Comparison of ENCODE assay signal across 8 mouse cellular contexts in genomic region chr6:89644271-89645075, GRCm38 (mm10). TPM values are rescaled to one million over a fixed set of nuclear protein-coding genes. Genes with fewer than 3 reads are reported as not detected.
DNase-seq lines count a peak whose midpoint lies in the region; ATAC-seq lines count a peak whose summit lies in the region.

No protein-coding gene starts in this region.

- under 1% methylated on average over 41 of the region's 41 CpGs for WGBS in lung, embryonic 16.5 days

- peaks cover 2% of the 10 kb centered on the region; the same call in 1 of the 2 replicates for H3K4me1 ChIP-seq in lung, embryonic 16.5 days (replicated peaks; ENCODE audit: control insufficient read depth, insufficient read depth, low read length)

- peak overlapping the region; percentile 95 for H3K4me2 ChIP-seq in lung, embryonic 16.5 days (ENCODE audit: low read depth, low read length)

- H3K9ac ChIP-seq in lung, embryonic 16.5 days (ENCODE audit: low read length), result peak overlapping the region; percentile 68

- H3K4me3 ChIP-seq in lung, embryonic 16.5 days (ENCODE audit: low read length), result peak overlapping the region; percentile 64

- ATAC-seq in hematopoietic stem cell, adult 5-6 weeks (replicated peaks in 1 of 2; ENCODE audit: insufficient read depth in 1 of 2, low FRiP score in 2 of 2, low TSS enrichment in 1 of 2, low read depth in 1 of 2, poor library complexity in 2 of 2, severe bottlenecking in 2 of 2), result peak; percentile 76 to 82
- ATAC-seq in lung, embryonic 16.5 days (ENCODE audit: low read depth), result peak; percentile 97

- peak overlapping the region; percentile 95 for H3K27ac ChIP-seq in lung, embryonic 16.5 days (ENCODE audit: low read length)

- no peaks in the 10 kb centered on the region for H3K27me3 ChIP-seq in lung, embryonic 16.5 days (ENCODE audit: control insufficient read depth, insufficient read depth, low read depth, low read length)

- H3K9me3 ChIP-seq in lung, embryonic 16.5 days (ENCODE audit: control insufficient read depth, low read length), result no peaks in the 10 kb centered on the region

- H3K36me3 ChIP-seq in lung, embryonic 16.5 days (ENCODE audit: control insufficient read depth, insufficient read depth, low read length), result no peaks in the 10 kb centered on the region

- DNase-seq in MEL-GATA-1-ER (ENCODE audit: extremely low read depth, low read depth), result peak; percentile 88
- peak; percentile 69 for DNase-seq in cerebellum, adult 8-10 months
- peak; percentile 91 for DNase-seq in forelimb bud, embryonic 11.5 days (ENCODE audit: low read depth, low spot score)
- peak; percentile 47 for DNase-seq in layer of hippocampus, adult 9-10 months (ENCODE audit: low spot score)
- DNase-seq in ovary, postnatal 10 days (ENCODE audit: low spot score), result peak; percentile 64
- peak; percentile 90 for DNase-seq in thymus, postnatal 14 days

RNA-seq across cellular contexts. Expression of gene Txnrd3, which starts 0.7 kb away (rescaled TPM):
- total RNA-seq in hematopoietic stem cell, adult 5-6 weeks (2017), result 16.1 and 26.5 TPM in 2 replicates
- 10.4 and 11.8 TPM in 2 replicates for polyA plus RNA-seq in lung, embryonic 16.5 days (2015; fragmentation: Nextera tagmentation; extraction: Ambion mirVana)

RNA-seq across cellular contexts. Expression of gene Chchd6, which starts 49.0 kb away (rescaled TPM):
- total RNA-seq in hematopoietic stem cell, adult 5-6 weeks (2017), result 10.4 and 19.8 TPM in 2 replicates
- 54.4 and 55.9 TPM in 2 replicates for polyA plus RNA-seq in lung, embryonic 16.5 days (2015; fragmentation: Nextera tagmentation; extraction: Ambion mirVana)

Comparison
In these comparisons a context has a peak if more than half of its experiments do, and no peak if none do; other contexts are left out.
1. Peak in every context shown above with its lines: DNase-seq, ATAC-seq, H3K4me3 ChIP-seq and H3K27ac ChIP-seq.